Mouse (Mus musculus) liver, adult 2 months (tissue): ENCODE measurements around the gene Olfr992.

Experiments
- CTCF ChIP-seq: fragments of 200-500 bp; IDR thresholded peaks from 2 replicates; pipeline ENCODE4 v1.5.1; 2011; ENCODE audit warnings: low read depth, low read length, control low read depth
- POLR2A ChIP-seq: fragments of 200-500 bp; IDR thresholded peaks from 2 replicates; pipeline ENCODE4 v1.6.1; 2011; ENCODE audit warnings: low read length, control low read depth; ENCODE audit not compliant: insufficient read depth; ENCODE audit errors: extremely low read depth

DNA sequence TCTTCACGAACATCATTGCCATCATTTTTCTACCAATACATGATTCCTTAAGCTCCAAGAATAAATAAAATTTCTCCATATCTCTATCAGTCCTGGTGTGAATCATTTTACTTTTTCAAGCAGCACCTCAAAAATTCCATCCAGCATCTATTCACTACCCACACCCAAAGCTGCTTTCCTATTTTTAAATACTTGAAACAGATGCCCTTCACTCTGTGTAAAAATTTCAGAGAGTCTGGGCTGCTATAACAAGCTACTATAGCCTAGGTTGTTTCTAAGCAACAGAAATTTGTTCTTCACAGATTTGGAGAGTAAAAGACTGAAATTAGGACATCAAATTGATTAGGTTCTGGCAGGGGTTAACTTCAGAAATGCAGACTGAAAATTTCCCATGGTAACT lies 16.6 kb upstream of the Olfr992 start:
- no peak for TF ChIP-seq POLR2A
- TF ChIP-seq CTCF = no peak
